Mouse (Mus musculus): ENCODE measurements around the gene Pnpla3. TPM values are rescaled to one million over a fixed set of nuclear protein-coding genes. Genes with fewer than 3 reads are reported as not detected.
"Not testable (repeated sequence)": the region's sequence is repeated elsewhere in the genome, so short reads cannot be mapped to it uniquely, and the experiment has no call there.

The Pnpla3 gene
- polyA plus RNA-seq, 1 experiment from 2014 or later = 2.2 TPM

- peak overlapping the region; percentile 78 for H3K27ac ChIP-seq (replicated peaks)
- H3K4me3 ChIP-seq = no peak overlapping the region
- H3K9me3 ChIP-seq (replicated peaks) = no peaks in the 10 kb centered on the region
- H3K27me3 ChIP-seq (ENCODE audit: low read depth, poor library complexity, severe bottlenecking) = no peaks in the 10 kb centered on the region
- H3K36me3 ChIP-seq = no peaks in the 10 kb centered on the region
- peaks cover 49% of the 10 kb centered on the region for H3K4me1 ChIP-seq
- 84% methylated on average over 5 of the region's 5 CpGs for WGBS
- no peak for DNase-seq (ENCODE audit: low spot score)
Observed at GRCm38 (mm10) chr15:84139592-84140005, 28.0 kb upstream of the Pnpla3 start.

GRCm38 (mm10) chr15:84140109-84140508 is 27.5 kb upstream of the Pnpla3 start:
- Histone ChIP-seq H3K9me3 (replicated peaks) (no peaks in the 10 kb centered on the region), H3K4me1 (peaks cover 49% of the 10 kb centered on the region), H3K4me3 (no peak overlapping the region), H3K27ac (replicated peaks) (peak overlapping the region; percentile 78), H3K36me3 (no peaks in the 10 kb centered on the region), H3K27me3 (ENCODE audit: low read depth, poor library complexity, severe bottlenecking) (no peaks in the 10 kb centered on the region)
- 61% methylated on average over 3 of the region's 3 CpGs for WGBS
- DNase-seq (ENCODE audit: low spot score) = no peak

GRCm38 (mm10) chr15:84140929-84141328 is 26.7 kb upstream of the Pnpla3 start:
- H3K36me3 ChIP-seq = no peaks in the 10 kb centered on the region
- H3K4me1 ChIP-seq = peaks cover 49% of the 10 kb centered on the region
- H3K27ac ChIP-seq (replicated peaks) = peak overlapping the region; percentile 78
- H3K9me3 ChIP-seq (replicated peaks) = no peaks in the 10 kb centered on the region
- no peak overlapping the region for H3K4me3 ChIP-seq
- peak; percentile 33 for DNase-seq (ENCODE audit: low spot score)
- 49% methylated on average over 5 of the region's 5 CpGs for WGBS
- no peaks in the 10 kb centered on the region for H3K27me3 ChIP-seq (ENCODE audit: low read depth, poor library complexity, severe bottlenecking)

GRCm38 (mm10) chr15:84156158-84156557 is 11.5 kb upstream of the Pnpla3 start:
- H3K27ac ChIP-seq (replicated peaks) = no peak overlapping the region
- 85% methylated on average over 2 of the region's 2 CpGs for WGBS
- 0 out of 2 replicates have a peak, but pooled peaks cover 2% of the 10 kb centered on the region for H3K9me3 ChIP-seq (replicated peaks)
- H3K36me3 ChIP-seq = no peaks in the 10 kb centered on the region
- H3K4me3 ChIP-seq = no peak overlapping the region
- no peak for DNase-seq (ENCODE audit: low spot score)
- H3K27me3 ChIP-seq (ENCODE audit: low read depth, poor library complexity, severe bottlenecking) = no peaks in the 10 kb centered on the region
- no peaks in the 10 kb centered on the region for H3K4me1 ChIP-seq

GRCm38 (mm10) chr15:84157530-84157929 is 10.1 kb upstream of the Pnpla3 start:
- H3K27me3 ChIP-seq (ENCODE audit: low read depth, poor library complexity, severe bottlenecking); H3K4me1 ChIP-seq; H3K36me3 ChIP-seq; H3K27ac ChIP-seq (replicated peaks); H3K4me3 ChIP-seq; DNase-seq (ENCODE audit: low spot score); H3K9me3 ChIP-seq (replicated peaks): not testable (repeated sequence)
- 89% methylated on average over 6 of the region's 6 CpGs for WGBS

- no peak for DNase-seq (ENCODE audit: low spot score)
- 85% methylated on average over 6 of the region's 6 CpGs for WGBS
- H3K27me3 ChIP-seq (ENCODE audit: low read depth, poor library complexity, severe bottlenecking) = no peaks in the 10 kb centered on the region
Observed at GRCm38 (mm10) chr15:84161871-84162270, 5.8 kb upstream of the Pnpla3 start.

GRCm38 (mm10) chr15:84166818-84167217 is 819 bp upstream of the Pnpla3 start:
- no peak overlapping the region for H3K4me3 ChIP-seq
- no peak for DNase-seq (ENCODE audit: low spot score)

More at GRCm38 (mm10) chr15:84161871-84162270, 5.8 kb upstream of the Pnpla3 start:
- Histone ChIP-seq H3K4me1 (peaks cover 1% of the 10 kb centered on the region), H3K4me3 (no peak overlapping the region), H3K36me3 (no peaks in the 10 kb centered on the region), H3K9me3 (replicated peaks) (0 out of 2 replicates have a peak, but pooled peaks cover 2% of the 10 kb centered on the region), H3K27ac (replicated peaks) (no peak overlapping the region)

GRCm38 (mm10) chr15:84168170-84169161 is 829 bp downstream of the Pnpla3 start:
- peak; percentile 60 for DNase-seq (ENCODE audit: low spot score)
- Histone ChIP-seq H3K4me1 (peaks cover 29% of the 10 kb centered on the region), H3K27me3 (ENCODE audit: low read depth, poor library complexity, severe bottlenecking) (peaks cover 18% of the 10 kb centered on the region), H3K4me3 (peak overlapping the region; percentile 72), H3K27ac (replicated peaks) (peak overlapping the region; percentile 71), H3K36me3 (no peaks in the 10 kb centered on the region), H3K9me3 (replicated peaks) (no peaks in the 10 kb centered on the region)
- under 1% methylated on average over 28 of the region's 28 CpGs for WGBS

More at GRCm38 (mm10) chr15:84166818-84167217, 819 bp upstream of the Pnpla3 start:
- no peaks in the 10 kb centered on the region for H3K36me3 ChIP-seq
- WGBS = 69% methylated on average over 6 of the region's 6 CpGs
- peaks cover 29% of the 10 kb centered on the region for H3K4me1 ChIP-seq
- H3K9me3 ChIP-seq (replicated peaks) = no peaks in the 10 kb centered on the region
- H3K27ac ChIP-seq (replicated peaks) = no peak overlapping the region
- H3K27me3 ChIP-seq (ENCODE audit: low read depth, poor library complexity, severe bottlenecking) = peaks cover 18% of the 10 kb centered on the region

GRCm38 (mm10) chr15:84169511-84169910 is 1.9 kb downstream of the Pnpla3 start:
- no peak overlapping the region for H3K4me3 ChIP-seq
- WGBS = 68% methylated on average over 1 of the region's 1 CpGs
- H3K27me3 ChIP-seq (ENCODE audit: low read depth, poor library complexity, severe bottlenecking) = peaks cover 18% of the 10 kb centered on the region
- H3K9me3 ChIP-seq (replicated peaks) = no peaks in the 10 kb centered on the region
- no peak overlapping the region for H3K27ac ChIP-seq (replicated peaks)
- DNase-seq (ENCODE audit: low spot score) = no peak
- H3K36me3 ChIP-seq = no peaks in the 10 kb centered on the region
- H3K4me1 ChIP-seq = peaks cover 29% of the 10 kb centered on the region

GRCm38 (mm10) chr15:84171166-84171565 is 3.5 kb downstream of the Pnpla3 start:
- WGBS = 86% methylated on average over 7 of the region's 7 CpGs
- H3K27me3 ChIP-seq (ENCODE audit: low read depth, poor library complexity, severe bottlenecking) = peaks cover 18% of the 10 kb centered on the region
- H3K9me3 ChIP-seq (replicated peaks) = no peaks in the 10 kb centered on the region
- no peak overlapping the region for H3K27ac ChIP-seq (replicated peaks)
- DNase-seq (ENCODE audit: low spot score) = no peak
- peaks cover 29% of the 10 kb centered on the region for H3K4me1 ChIP-seq
- no peaks in the 10 kb centered on the region for H3K36me3 ChIP-seq
- no peak overlapping the region for H3K4me3 ChIP-seq

GRCm38 (mm10) chr15:84178733-84179132 is 11.1 kb downstream of the Pnpla3 start:
- Histone ChIP-seq H3K4me1 (0 out of 2 replicates have a peak, but pooled peaks cover under 1% of the 10 kb centered on the region), H3K4me3 (no peak overlapping the region), H3K9me3 (replicated peaks) (no peaks in the 10 kb centered on the region), H3K27ac (replicated peaks) (no peak overlapping the region), H3K36me3 (no peaks in the 10 kb centered on the region), H3K27me3 (ENCODE audit: low read depth, poor library complexity, severe bottlenecking) (0 out of 2 replicates have a peak, but pooled peaks cover 9% of the 10 kb centered on the region)
- 93% methylated on average over 9 of the region's 9 CpGs for WGBS
- DNase-seq (ENCODE audit: low spot score) = no peak

GRCm38 (mm10) chr15:84182000-84182399 is 14.4 kb downstream of the Pnpla3 start:
- Histone ChIP-seq H3K27ac (replicated peaks) (no peak overlapping the region), H3K36me3 (no peaks in the 10 kb centered on the region), H3K9me3 (replicated peaks) (no peaks in the 10 kb centered on the region), H3K27me3 (ENCODE audit: low read depth, poor library complexity, severe bottlenecking) (0 out of 2 replicates have a peak, but pooled peaks cover 9% of the 10 kb centered on the region), H3K4me3 (no peak overlapping the region), H3K4me1 (peaks cover 5% of the 10 kb centered on the region; the same call in 1 of the 2 replicates)
- WGBS = 69% methylated on average over 6 of the region's 6 CpGs
- DNase-seq (ENCODE audit: low spot score) = no peak

GRCm38 (mm10) chr15:84183967-84184366 is 16.3 kb downstream of the Pnpla3 start:
- no peaks in the 10 kb centered on the region for H3K9me3 ChIP-seq (replicated peaks)
- H3K4me3 ChIP-seq = no peak overlapping the region
- 0 out of 2 replicates have a peak, but pooled peaks cover 9% of the 10 kb centered on the region for H3K27me3 ChIP-seq (ENCODE audit: low read depth, poor library complexity, severe bottlenecking)
- no peak overlapping the region; the same call in 1 of the 2 replicates for H3K27ac ChIP-seq (replicated peaks)
- H3K4me1 ChIP-seq = peaks cover 5% of the 10 kb centered on the region; the same call in 1 of the 2 replicates
- WGBS = 28% methylated on average over 1 of the region's 1 CpGs
- no peak for DNase-seq (ENCODE audit: low spot score)
- no peaks in the 10 kb centered on the region for H3K36me3 ChIP-seq

All from midbrain, embryonic 10.5 days (tissue).